Mouse (Mus musculus): Measurements from ENCODE around the gene Trpm8.

The Trpm8 gene

GRCm38 (mm10) chr1:88277098-88277817 is at the start of gene Trpm8, which contains the start of gene Hjurp:
Gene Trpm8, plus strand, starts transcription at chr1:88277661.
Gene Hjurp, minus strand, starts transcription at chr1:88277633.
- peak; percentile 100 for DNase-seq

DNA sequence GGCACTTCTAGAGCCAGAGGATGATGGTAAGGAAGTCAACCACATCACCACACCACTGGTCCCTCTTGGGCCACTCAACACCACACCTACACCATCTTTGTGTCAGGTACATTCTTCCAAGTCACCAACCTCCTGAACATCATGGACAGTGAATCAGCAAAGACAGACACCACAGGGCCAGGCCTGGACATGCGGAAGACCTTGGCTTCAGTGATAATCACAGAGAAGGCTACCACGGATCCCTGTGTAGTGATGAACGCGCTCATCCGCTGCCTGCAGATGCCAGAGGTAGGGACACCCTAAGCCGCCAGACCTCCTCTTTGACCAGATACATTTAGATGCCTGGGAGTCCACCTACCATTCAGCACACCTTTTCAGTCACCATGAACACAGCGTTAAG is 49.3 kb upstream of the Trpm8 start:
- DNase-seq: no peak

- DNase-seq: no peak
Observed at GRCm38 (mm10) chr1:88229566-88229965, 47.9 kb upstream of the Trpm8 start.

DNA sequence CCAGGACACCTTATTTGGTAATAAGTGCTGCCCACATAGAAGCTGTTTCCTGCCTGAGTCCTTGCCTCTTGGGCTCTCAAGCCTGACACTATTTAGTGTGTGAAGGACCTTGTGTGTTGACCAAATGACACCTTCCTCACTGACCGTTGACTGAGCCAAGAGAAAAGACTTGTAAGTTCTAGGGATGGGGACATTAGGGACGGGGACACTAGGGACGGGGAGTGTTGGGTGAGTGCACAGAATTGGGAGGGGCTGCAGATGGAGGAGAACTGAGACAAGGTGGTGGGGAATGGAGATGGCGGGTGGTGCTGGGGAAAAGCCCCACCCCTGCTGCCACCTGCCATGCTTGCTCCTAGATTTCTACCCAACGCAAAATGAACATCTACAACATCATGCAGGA is 47.5 kb upstream of the Trpm8 start:
- no peak for DNase-seq

DNA sequence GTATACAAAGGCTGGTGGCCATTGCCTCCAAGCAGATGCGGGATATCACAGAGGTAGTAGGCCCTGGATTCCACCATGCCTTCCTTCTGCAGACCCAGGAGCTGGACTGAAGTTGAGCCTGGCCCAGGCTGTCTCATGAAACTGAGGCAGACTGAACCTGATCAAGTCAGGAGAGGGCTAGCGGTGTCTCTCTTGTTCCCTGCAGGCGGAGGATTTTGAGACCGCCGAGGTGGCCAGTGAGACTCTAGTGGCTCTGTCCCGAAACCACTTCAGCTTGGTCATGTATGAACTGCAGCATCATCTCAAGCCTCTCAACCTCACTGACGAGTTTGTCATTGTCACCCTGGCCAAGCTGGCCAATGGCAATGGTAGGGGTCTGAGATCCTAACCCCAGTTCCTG is 47.0 kb upstream of the Trpm8 start:
- DNase-seq: no peak

DNA sequence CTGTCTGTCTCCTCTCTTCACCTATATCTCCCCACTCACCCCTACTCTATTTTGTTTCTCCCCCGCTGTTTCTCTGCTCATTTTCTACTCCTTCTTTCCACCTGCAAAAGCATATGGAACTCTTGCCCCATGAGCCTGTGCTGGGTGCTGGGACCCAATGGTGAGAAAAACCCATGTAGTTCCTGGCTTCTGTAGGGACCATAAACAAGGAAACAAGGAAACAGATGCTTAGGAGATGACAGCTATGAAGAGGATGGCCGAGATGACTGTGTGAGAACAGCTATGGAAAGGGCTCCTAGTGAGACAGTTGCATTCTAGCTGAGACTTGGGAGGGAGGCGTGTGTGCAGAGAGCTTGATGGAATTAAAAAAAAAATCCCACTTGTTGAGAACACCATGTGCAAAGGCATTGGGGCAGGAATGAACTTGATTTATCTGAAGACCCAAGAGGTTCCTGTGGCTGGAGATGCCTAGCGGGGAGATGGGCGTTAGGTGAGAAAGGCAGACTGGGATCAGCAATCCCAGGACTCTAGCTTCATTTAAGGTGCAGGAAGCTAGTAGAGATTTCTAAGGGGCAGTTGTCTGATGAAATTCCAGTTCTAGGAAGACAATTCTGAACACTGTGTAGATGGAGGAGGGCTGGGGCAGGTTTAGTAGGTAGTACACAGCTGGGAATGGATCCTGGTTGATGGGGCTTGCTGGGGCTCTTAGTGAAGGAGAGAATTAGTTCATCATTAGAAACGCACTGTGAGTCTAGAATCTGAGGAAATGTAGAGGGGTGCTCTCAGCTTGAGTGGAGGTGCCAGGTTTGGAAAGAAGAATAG is 46.3 kb upstream of the Trpm8 start:
- DNase-seq: no peak

DNA sequence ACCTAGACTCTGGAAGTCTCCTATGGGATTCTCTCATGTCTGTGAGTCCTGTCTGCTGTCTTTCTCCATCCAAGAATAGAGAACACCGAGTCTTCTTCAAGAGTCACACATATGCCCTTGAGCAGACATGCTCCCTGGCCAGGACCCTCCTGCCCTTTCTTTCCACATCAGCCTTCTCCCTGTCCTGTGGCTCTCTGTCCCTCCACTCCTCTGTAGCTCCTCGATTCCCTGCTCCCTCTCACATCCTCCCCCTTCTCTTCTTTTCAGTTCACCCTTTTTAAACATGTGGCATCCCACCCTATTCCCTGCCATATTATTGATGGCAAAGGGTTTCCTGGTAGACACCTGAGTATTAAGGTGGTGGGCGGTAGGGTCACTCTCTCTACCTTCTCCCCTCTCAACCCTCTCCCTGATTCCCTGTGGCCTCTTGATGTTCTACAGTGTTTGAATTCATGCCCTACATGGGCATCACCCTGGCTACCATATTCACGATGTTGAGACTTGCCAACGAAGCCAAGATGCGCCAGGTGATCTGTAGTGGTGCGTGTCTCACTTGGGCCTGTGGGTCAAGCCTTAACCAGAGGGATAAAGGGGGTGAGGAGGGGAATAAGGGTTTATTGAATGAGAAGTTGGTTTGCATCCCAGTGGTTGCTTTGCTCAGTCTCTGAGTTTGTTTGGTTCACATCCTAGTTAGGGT is 45.5 kb upstream of the Trpm8 start:
- no peak for DNase-seq

DNA sequence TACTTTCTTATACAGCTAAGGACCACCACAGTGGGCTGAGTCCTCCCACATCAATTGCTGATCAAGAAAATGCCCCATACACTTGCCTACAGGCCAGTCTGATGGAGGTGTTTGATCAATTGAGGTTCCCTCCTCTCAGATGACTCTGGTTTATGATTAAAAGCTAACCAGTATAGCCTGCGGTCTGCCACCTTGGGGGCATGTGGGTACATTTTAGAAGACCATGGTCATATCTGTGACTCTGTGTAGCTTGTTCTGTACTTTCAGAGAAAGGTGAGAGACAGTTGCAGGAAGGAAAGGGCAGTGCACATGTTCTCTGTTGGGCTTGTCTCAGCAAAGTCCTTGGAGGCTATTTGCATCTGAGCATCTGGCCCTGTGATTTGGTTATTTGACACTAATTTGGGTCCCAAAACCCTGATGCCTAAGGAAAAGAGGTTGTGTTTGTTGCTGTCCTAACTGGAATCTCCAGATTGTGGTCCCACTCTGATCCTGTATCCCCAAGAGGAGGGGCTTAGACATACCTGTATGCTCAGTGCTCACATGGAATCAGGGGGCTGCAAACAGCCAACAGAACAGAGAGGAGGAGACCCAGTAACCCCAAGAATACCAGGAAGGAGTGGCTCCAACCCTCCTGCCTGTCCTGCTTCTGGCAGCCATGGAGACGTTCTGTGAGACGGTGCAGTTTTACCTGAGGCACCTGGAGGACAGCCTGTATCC is 44.6 kb upstream of the Trpm8 start:
- DNase-seq: no peak

- no peak for DNase-seq
Observed at GRCm38 (mm10) chr1:88233421-88234247, 43.8 kb upstream of the Trpm8 start.

- DNase-seq: no peak
Observed at GRCm38 (mm10) chr1:88234248-88234610, 43.2 kb upstream of the Trpm8 start.

- no peak for DNase-seq
Observed at GRCm38 (mm10) chr1:88234646-88235045, 42.8 kb upstream of the Trpm8 start.

GRCm38 (mm10) chr1:88235046-88235893 is 42.2 kb upstream of the Trpm8 start:
- DNase-seq: no peak

GRCm38 (mm10) chr1:88235894-88236415 is 41.5 kb upstream of the Trpm8 start:
- no peak for DNase-seq

- no peak for DNase-seq
Observed at GRCm38 (mm10) chr1:88237311-88237710, 40.1 kb upstream of the Trpm8 start.

- DNase-seq: no peak
Observed at GRCm38 (mm10) chr1:88238771-88239170, 38.7 kb upstream of the Trpm8 start.

DNA sequence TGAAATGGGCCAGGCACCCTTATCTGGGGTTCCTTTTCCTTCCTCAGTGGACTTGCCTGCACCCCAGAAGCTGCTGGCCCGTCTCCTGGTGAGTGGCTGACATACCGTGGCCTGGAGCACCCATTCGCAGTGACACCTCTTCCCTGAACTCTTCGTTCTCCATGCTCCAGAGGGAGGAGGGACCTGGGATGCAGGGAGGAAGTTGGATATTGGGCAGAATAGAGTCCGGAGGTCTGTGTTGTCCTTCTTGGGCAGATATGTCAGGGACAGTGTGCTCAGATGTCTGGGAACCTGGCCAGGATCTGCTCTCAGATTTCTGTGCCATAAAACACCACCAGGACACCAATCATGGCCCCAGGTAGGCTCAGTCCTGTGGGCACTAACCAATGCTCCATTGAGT is 37.4 kb upstream of the Trpm8 start:
- DNase-seq: peak in 1 of 2 experiments; percentile 32

DNA sequence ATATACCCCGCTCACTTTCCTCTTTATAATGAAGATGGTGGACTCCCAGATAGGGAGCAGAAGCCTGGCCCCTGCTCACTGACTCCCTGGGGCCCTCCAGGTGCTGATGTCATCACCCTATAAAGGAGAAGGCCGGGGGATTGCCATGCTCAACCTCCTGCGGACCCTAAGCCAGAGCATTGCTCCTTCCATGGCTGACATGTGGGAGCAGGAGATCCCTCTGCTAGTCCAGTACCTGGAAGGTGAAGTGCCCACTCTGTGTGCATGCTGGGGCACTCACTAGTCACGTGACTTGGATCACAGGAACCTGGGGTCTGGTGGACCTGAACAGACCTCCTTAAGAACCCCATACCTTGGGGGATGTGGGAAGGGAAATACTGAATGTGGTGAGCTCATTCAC is 36.9 kb upstream of the Trpm8 start:
- no peak for DNase-seq

GRCm38 (mm10) chr1:88243861-88244260 is 33.6 kb upstream of the Trpm8 start:
- no peak for DNase-seq

GRCm38 (mm10) chr1:88245881-88246280 is 31.6 kb upstream of the Trpm8 start:
- no peak for DNase-seq

GRCm38 (mm10) chr1:88246386-88246785 is 31.1 kb upstream of the Trpm8 start:
- no peak for DNase-seq

DNA sequence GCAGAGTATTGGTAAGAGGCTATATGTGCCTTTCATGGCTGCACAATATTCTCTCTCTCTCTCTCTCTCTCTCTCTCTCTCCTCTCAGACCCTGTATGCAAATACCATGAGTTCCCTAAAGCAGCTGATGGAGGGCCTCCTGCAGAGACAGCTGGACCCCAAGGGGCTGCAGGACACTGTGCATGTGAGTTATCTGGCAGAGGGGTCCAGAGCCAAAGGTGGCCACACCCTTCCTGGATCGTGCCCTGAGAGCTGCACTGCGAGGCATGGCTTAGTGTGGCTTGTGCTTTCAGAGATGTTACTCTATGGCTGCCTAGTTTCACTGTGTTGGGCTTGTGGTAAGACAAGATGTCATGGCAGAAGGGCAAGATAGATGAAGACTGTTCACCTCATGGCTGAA is 29.8 kb upstream of the Trpm8 start:
- no peak for DNase-seq

Measured in cerebellum, postnatal 10 days (tissue).